ENCODE assay signal across 22 mouse cellular contexts in genomic region chr7:99702201-99702600, GRCm38 (mm10). TPM values are rescaled to one million over a fixed set of nuclear protein-coding genes. Genes with fewer than 3 reads are reported as not detected.
DNase-seq lines count a peak whose midpoint lies in the region; ATAC-seq and TF ChIP-seq lines count a peak whose summit lies in the region.
"Had no signal": no experiment of that assay in that cellular context is flagged by ENCODE, and none has a peak within 500 bp of the region (broad histone marks: within the 10 kb centered on the region; RNA-seq: fewer than 3 reads in every experiment).

No protein-coding gene starts in this region.

- H3K4me1 ChIP-seq in heart, embryonic 11.5 days (ENCODE audit: control insufficient read depth, insufficient read depth, low read length), result peaks cover 11% of the 10 kb centered on the region
- peaks cover 9% of the 10 kb centered on the region; the same call in 1 of the 2 replicates for H3K4me1 ChIP-seq in liver, adult 2 months (ENCODE audit: control insufficient read depth, insufficient read depth, low read length)
- H3K4me1 ChIP-seq in liver, embryonic 11.5 days (replicated peaks; ENCODE audit: control insufficient read depth, insufficient read depth, low read length), result peaks cover 7% of the 10 kb centered on the region; the same call in 1 of the 2 replicates
- H3K4me1 ChIP-seq in embryonic facial prominence, embryonic 10.5 days, result peaks cover 41% of the 10 kb centered on the region
- peaks cover 33% of the 10 kb centered on the region for H3K4me1 ChIP-seq in limb, embryonic 10.5 days

- peaks cover 2% of the 10 kb centered on the region for H3K27me3 ChIP-seq in heart, embryonic 11.5 days (ENCODE audit: control insufficient read depth, insufficient read depth, low read length)
- no peaks in the 10 kb centered on the region for H3K27me3 ChIP-seq in liver, adult 2 months (ENCODE audit: control insufficient read depth, insufficient read depth, low read length)
- no peaks in the 10 kb centered on the region for H3K27me3 ChIP-seq in liver, embryonic 11.5 days (replicated peaks; ENCODE audit: control insufficient read depth, insufficient read depth, low read length)
- H3K27me3 ChIP-seq in embryonic facial prominence, embryonic 10.5 days (replicated peaks; ENCODE audit: low read depth, poor library complexity, severe bottlenecking), result no peaks in the 10 kb centered on the region
- no peaks in the 10 kb centered on the region for H3K27me3 ChIP-seq in limb, embryonic 10.5 days (ENCODE audit: low read depth, poor library complexity, severe bottlenecking)

- no peak for ATAC-seq in heart, embryonic 11.5 days (replicated peaks; ENCODE audit: insufficient number of reproducible peaks, low FRiP score, low TSS enrichment)
- ATAC-seq in liver, embryonic 11.5 days (replicated peaks; ENCODE audit: low FRiP score), result no peak
- ATAC-seq: intestine, embryonic 16.5 days had no signal

- H3K79me2 ChIP-seq in liver, adult 2 months (ENCODE audit: control insufficient read depth, insufficient read depth, low read length), result no peaks in the 10 kb centered on the region

- H3K9me3 ChIP-seq in heart, embryonic 11.5 days (replicated peaks; ENCODE audit: control insufficient read depth, low read length), result no peaks in the 10 kb centered on the region
- no peaks in the 10 kb centered on the region for H3K9me3 ChIP-seq in liver, embryonic 11.5 days (ENCODE audit: control insufficient read depth, low read length)
- H3K9me3 ChIP-seq in embryonic facial prominence, embryonic 10.5 days, result no peaks in the 10 kb centered on the region
- H3K9me3 ChIP-seq in limb, embryonic 10.5 days (replicated peaks), result no peaks in the 10 kb centered on the region

- H3K4me2 ChIP-seq in heart, embryonic 11.5 days, result no peak overlapping the region
- no peak overlapping the region for H3K4me2 ChIP-seq in liver, embryonic 11.5 days
- H3K4me2 ChIP-seq: hindbrain, embryonic 14.5 days had no signal

- WGBS in heart, embryonic 11.5 days (ENCODE audit: insufficient replicate concordance), result 26% methylated on average over 6 of the region's 6 CpGs
- WGBS in liver, adult 2 months, result 52% methylated on average over 6 of the region's 6 CpGs
- 34% methylated on average over 6 of the region's 6 CpGs for WGBS in liver, embryonic 11.5 days
- WGBS in embryonic facial prominence, embryonic 10.5 days, result 24% methylated on average over 6 of the region's 6 CpGs
- WGBS in limb, embryonic 10.5 days, result 60% methylated on average over 6 of the region's 6 CpGs

- TF ChIP-seq POLR2A in liver, adult 2 months (IDR thresholded peaks at IDR 0.05; ENCODE audit: extremely low read depth, insufficient read depth, low read length), result no peak

- H3K4me3 ChIP-seq in heart, embryonic 11.5 days (ENCODE audit: low read depth, low read length), result no peak overlapping the region
- no peak overlapping the region for H3K4me3 ChIP-seq in liver, adult 2 months (ENCODE audit: insufficient read depth, low read depth, low read length)
- H3K4me3 ChIP-seq in liver, embryonic 11.5 days (ENCODE audit: low read depth, low read length), result no peak overlapping the region
- no peak overlapping the region for H3K4me3 ChIP-seq in embryonic facial prominence, embryonic 10.5 days
- H3K4me3 ChIP-seq in limb, embryonic 10.5 days, result no peak overlapping the region

- H3K27ac ChIP-seq in heart, embryonic 11.5 days (ENCODE audit: low read depth, low read length), result no peak overlapping the region
- peak overlapping the region; percentile 42 for H3K27ac ChIP-seq in liver, adult 2 months (replicated peaks; ENCODE audit: insufficient read depth, low read depth, low read length)
- no peak overlapping the region for H3K27ac ChIP-seq in liver, embryonic 11.5 days (ENCODE audit: low read depth, low read length)
- 0 out of 2 replicates have a peak overlapping the region, but pooled peaks have one; percentile 35 for H3K27ac ChIP-seq in embryonic facial prominence, embryonic 10.5 days (replicated peaks)
- H3K27ac ChIP-seq in limb, embryonic 10.5 days, result peak overlapping the region; percentile 3; the same call in 1 of the 2 replicates
- H3K27ac ChIP-seq: hindbrain, embryonic 14.5 days had no signal

- peak; percentile 54 to 70 for DNase-seq in heart, adult 18-20 months
- DNase-seq in liver, adult 2 months (ENCODE audit: extremely low read depth, low read depth, low spot score), result peak; percentile 29
- DNase-seq in liver, embryonic 11.5 days (ENCODE audit: low spot score), result no peak
- DNase-seq in embryonic facial prominence, embryonic 10.5 days (ENCODE audit: low spot score), result no peak
- no peak for DNase-seq in limb, embryonic 10.5 days (ENCODE audit: low spot score)
- no peak for DNase-seq in urinary bladder, adult 2 months (ENCODE audit: low spot score)
- DNase-seq: adrenal gland, adult 2 months; cerebellum, adult 11-12 months; cerebellum, postnatal 36 days; lung, adult 18-20 months had no signal

- H3K36me3 ChIP-seq in heart, embryonic 11.5 days (ENCODE audit: control insufficient read depth, insufficient read depth, low read length), result no peaks in the 10 kb centered on the region
- no peaks in the 10 kb centered on the region for H3K36me3 ChIP-seq in liver, adult 2 months (ENCODE audit: control insufficient read depth, insufficient read depth, low read length)
- no peaks in the 10 kb centered on the region for H3K36me3 ChIP-seq in liver, embryonic 11.5 days (ENCODE audit: control insufficient read depth, insufficient read depth, low read length)
- H3K36me3 ChIP-seq in embryonic facial prominence, embryonic 10.5 days (replicated peaks), result no peaks in the 10 kb centered on the region
- H3K36me3 ChIP-seq in limb, embryonic 10.5 days, result no peaks in the 10 kb centered on the region

- TF ChIP-seq CTCF in liver, adult 2 months (IDR thresholded peaks at IDR 0.05; ENCODE audit: low read depth, low read length), result no peak

- H3K9ac ChIP-seq in heart, embryonic 11.5 days (ENCODE audit: low read depth, low read length), result no peak overlapping the region
- no peak overlapping the region for H3K9ac ChIP-seq in liver, adult 2 months (ENCODE audit: low read depth, low read length)
- H3K9ac ChIP-seq in liver, embryonic 11.5 days (ENCODE audit: low read depth, low read length), result no peak overlapping the region
- H3K9ac ChIP-seq: hindbrain, embryonic 14.5 days had no signal

RNA-seq across cellular contexts. Expression of gene Slco2b1, which starts 8.9 kb away (rescaled TPM):
- 1 to 10 TPM; 9.2 to 9.7 TPM for total RNA-seq in heart, adult 18-20 months (2021)
- 0.36 and 0.39 TPM in 2 replicates for polyA plus RNA-seq in heart, embryonic 11.5 days (2014; fragmentation: Nextera tagmentation; extraction: Ambion mirVana)
- total RNA-seq in liver, adult 2 months (2014; rRNA removed), result 107 and 115 TPM in 2 replicates
- polyA plus RNA-seq in liver, adult 2 months (2012; rRNA removed), result 134 and 139 TPM in 2 replicates
- 0.34 and 0.97 TPM in 2 replicates for polyA plus RNA-seq in liver, embryonic 11.5 days (2014; fragmentation: Nextera tagmentation; extraction: Ambion mirVana)
- polyA plus RNA-seq in embryonic facial prominence, embryonic 10.5 days (2016; fragmentation: Nextera tagmentation; extraction: Ambion mirVana), result 1.2 and 1.7 TPM in 2 replicates
- polyA plus RNA-seq in limb, embryonic 10.5 days (2016; fragmentation: Nextera tagmentation; extraction: Ambion mirVana), result 0.92 and 1.6 TPM in 2 replicates
- polyA plus RNA-seq in urinary bladder, adult 2 months (2012; rRNA removed), result 23.3 and 27.0 TPM in 2 replicates
- polyA plus RNA-seq: C2C12 had no signal

RNA-seq across cellular contexts. Expression of gene Olfr520, which starts 27.9 kb away (rescaled TPM):
- total RNA-seq in heart, adult 18-20 months (2021), result not detected
- not detected in 2 replicates for polyA plus RNA-seq in heart, embryonic 11.5 days (2014; fragmentation: Nextera tagmentation; extraction: Ambion mirVana)
- total RNA-seq in liver, adult 2 months (2014; rRNA removed), result not detected in 2 replicates
- not detected in 2 replicates for polyA plus RNA-seq in liver, adult 2 months (2012; rRNA removed)
- polyA plus RNA-seq in liver, embryonic 11.5 days (2014; fragmentation: Nextera tagmentation; extraction: Ambion mirVana), result not detected in 2 replicates
- polyA plus RNA-seq in embryonic facial prominence, embryonic 10.5 days (2016; fragmentation: Nextera tagmentation; extraction: Ambion mirVana), result not detected in 2 replicates
- polyA plus RNA-seq in limb, embryonic 10.5 days (2016; fragmentation: Nextera tagmentation; extraction: Ambion mirVana), result not detected in 2 replicates
- polyA plus RNA-seq in urinary bladder, adult 2 months (2012; rRNA removed), result 0.12 and 0.19 TPM in 2 replicates
- total RNA-seq: adrenal gland, adult 2 months; layer of hippocampus, postnatal 25 days; left cerebral cortex, postnatal 36 days; megakaryocyte, adult 5-6 weeks; midbrain, postnatal 0 days had no signal
- polyA plus RNA-seq: adrenal gland, adult 2 months; C2C12; embryonic facial prominence, embryonic 11.5 days; heart, embryonic 16.5 days; hindbrain, embryonic 14.5 days; intestine, embryonic 16.5 days; midbrain, postnatal 0 days; neural tube, embryonic 11.5 days; stomach, embryonic 14.5 days had no signal

Comparison
In these comparisons a context has a peak if more than half of its experiments do, and no peak if none do; other contexts are left out.
1. DNase-seq: peak in heart, adult 18-20 months (2 of 2) and liver, adult 2 months (single experiment); none in liver, embryonic 11.5 days (single experiment), embryonic facial prominence, embryonic 10.5 days (single experiment), limb, embryonic 10.5 days (single experiment) and urinary bladder, adult 2 months (single experiment).
2. H3K27ac ChIP-seq: peak in liver, adult 2 months (single experiment), embryonic facial prominence, embryonic 10.5 days (single experiment) and limb, embryonic 10.5 days (single experiment); none in heart, embryonic 11.5 days (single experiment) and liver, embryonic 11.5 days (single experiment).